Mouse (Mus musculus) left cerebral cortex, adult 9 months (tissue): Measurements from ENCODE around the gene Rims1.

Experiments used
- DNase-seq, 2 experiments: peaks; one replicate each; pipeline ENCODE4 v3.0.0; 2022; ENCODE audit warnings: low spot score in 2 of 2

The Rims1 gene

DNA sequence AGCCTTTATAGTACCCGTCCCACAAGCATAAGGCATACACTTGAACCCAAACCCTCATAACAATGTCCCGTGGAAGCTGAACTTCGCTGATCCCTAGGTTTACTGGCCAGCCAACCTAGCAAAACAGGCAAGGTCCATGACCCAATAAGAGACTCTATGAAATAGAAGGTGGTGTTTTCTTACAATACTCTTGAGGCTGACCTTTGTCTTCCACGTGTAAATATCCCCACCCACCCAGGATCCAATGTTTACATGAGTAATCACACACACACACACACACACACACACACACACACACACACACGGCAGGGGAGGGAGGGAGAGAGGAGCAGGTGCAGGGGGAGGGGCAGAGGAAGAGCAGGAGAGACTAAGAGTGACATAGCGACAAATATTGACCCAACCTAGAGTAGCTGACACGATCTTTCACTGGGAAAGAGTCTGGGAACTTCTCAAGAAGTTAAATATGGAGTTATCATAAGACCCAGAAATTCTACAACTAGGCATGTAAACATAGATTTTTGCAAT lies 217.9 kb downstream of the Rims1 start:
- DNase-seq: no peak

DNA sequence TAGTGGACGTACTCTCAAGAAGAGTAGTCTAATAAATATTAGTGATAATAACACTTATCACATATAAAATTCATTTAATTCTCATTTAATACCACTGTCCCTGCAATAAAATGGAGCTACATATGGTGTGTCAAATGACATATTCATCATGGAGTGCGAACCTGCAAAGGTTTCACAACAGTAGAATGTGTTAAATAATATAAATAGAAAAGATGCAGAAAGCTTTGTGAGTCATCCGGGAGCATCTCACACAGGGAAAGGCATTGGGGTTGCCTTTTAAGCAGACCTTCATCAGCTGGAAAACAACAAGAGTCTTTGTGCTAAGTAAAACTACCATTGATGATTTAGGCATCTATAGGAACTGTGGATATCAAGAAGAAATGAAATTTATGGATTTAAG lies 220.2 kb downstream of the Rims1 start:
- DNase-seq: no peak

GRCm38 (mm10) chr1:22579470-22579869 lies 226.3 kb downstream of the Rims1 start:
- DNase-seq: no peak

GRCm38 (mm10) chr1:22572720-22573119 lies 233.1 kb downstream of the Rims1 start:
- no peak for DNase-seq

DNA sequence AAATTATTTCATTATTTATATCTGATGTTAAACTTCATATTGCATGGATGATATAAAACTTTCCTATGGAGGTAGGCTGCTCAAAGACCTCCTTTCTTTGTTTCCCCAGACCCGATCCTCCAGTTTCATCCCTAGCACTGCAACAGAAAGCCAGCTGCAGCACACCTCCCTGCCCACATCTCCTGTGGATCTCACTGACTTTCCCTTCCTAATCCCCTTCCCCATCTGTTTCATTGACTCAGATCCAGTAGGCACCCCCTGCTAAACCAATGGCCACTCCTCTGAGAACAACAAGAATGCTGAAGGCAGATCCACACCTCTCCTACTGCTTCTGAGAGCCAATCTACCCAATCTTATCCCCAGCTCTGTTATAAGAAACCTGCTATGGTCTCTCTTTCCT lies 259.5 kb downstream of the Rims1 start:
- DNase-seq: no peak

DNA sequence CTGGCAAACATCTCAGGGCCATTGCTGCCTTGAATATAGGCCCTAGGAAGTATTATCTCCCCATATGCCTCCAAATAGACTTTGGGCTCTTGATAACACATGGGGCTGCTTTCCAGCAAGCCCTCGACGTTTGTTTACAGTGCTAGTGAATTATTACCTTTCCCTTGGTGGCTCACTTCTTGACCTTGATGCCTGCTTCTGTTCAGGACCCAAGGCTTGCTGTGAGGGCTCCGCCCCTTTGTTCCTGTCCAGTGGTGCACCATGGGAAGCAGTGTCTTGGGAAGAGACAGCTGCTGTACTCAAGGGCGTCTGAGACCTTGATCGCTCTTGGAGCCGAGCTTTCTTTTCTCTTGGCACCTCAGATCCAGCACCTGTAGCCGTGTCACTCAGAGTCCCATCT lies 267.7 kb downstream of the Rims1 start:
- DNase-seq: no peak

DNA sequence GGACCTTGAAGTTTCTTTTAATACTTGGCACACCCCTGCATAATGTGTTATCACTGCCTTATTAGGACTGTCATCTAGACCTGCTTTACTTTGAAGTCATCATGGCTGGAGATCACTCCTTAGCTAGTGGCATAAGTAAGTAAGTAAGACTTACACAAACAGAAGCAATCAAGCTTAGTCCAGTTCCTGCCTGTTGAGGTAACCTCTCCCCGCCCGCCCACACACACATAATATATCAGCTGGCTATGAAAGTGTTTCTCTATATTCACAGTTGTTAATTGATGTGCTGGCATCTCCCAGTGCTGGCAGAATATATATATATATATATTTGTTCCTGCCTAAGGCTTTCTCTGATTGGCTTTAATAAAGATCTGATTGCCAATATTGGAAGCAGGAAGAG lies 269.0 kb downstream of the Rims1 start:
- DNase-seq: no peak

DNA sequence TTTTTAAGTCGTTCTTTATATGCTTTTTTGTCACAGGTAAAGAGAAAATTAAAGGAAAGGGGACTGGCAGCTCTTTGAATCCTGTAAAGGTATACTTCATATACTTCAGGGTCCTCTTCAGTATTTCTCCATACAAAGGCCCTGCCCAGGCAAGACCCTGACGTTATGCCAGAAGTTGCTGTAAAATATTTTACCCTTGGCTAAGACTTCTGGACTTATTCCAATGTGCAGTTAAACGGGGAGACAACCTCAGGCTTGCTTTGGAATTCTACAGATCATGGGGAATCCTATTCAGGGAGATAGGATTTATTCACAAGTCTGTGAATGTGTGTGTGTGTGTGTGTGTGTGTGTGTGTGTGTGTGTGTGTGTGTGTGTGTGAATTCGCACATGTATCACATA lies 270.7 kb downstream of the Rims1 start:
- DNase-seq: no peak

DNA sequence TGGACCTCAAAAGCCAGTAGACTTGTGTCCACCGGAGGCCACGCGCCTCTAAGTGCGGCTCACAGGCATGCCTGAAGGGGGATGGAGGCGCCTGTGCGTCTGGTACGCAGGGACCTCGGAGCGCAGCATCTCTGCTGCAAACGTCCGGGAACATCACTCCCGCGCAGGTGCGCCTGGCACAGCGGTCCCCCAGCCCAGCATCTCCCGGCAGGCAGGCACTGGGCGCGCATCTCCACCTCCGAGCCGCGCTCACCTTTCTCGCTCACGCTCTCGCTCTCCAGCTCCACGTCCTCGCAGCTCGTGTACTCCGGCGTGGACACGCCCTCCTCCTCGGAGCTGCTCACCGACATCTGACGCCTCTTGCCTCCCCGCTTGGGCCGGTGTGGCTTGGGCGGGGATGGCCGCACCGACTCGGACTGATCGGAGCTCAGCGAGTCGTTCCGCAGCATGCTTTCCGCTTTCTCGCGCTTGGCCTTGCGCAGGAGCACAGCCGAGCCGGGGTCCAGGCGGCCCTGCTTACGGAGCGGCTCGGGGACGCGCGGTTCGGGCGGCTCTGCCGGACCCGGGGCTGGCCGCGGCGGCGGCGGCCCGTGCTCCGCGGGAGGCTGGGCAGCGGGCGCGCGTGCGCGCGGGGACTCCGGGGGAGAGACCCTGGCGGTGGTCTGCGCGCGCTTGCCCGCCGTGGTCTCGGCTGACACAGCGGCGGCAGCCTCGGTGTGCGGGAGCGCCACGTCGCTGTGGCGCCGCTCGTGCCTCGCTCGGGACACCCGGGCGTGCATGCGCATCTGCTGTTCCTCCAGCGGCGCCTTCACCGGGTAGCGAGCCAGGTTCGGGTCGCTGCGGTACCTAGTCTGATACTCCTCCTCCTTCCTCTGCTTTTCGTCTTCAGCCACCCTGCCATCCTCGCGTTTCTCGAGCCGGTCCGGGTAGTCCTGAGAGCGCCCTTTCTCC lies 272.4 kb downstream of the Rims1 start:
- DNase-seq: peak in 1 of 2 experiments; percentile 35

- DNase-seq: no peak
These were observed 290.7 kb downstream of the Rims1 start for GRCm38 (mm10) chr1:22515103-22515502.

DNA sequence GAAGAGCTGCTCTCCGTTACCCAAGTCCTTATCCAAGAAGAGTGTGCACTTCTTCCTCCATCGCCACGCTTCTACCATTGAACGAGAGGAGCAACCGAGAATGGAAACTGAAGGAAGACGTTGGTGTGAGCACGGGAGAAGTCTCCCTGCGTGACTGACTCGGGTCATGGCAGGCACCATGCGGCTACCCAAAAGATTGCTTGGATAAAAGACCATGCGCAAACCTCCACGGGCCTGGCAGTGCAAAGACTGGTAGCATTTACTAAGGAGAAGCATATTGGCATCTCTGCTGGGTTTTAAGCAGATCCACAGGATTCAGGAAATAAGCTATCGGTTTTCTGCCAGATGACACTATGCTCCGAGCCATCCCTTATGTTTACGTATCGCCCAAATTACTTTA lies 293.4 kb downstream of the Rims1 start:
- no peak for DNase-seq

GRCm38 (mm10) chr1:22511614-22512013 lies 294.2 kb downstream of the Rims1 start:
- DNase-seq: no peak

GRCm38 (mm10) chr1:22508735-22509615 lies 296.8 kb downstream of the Rims1 start:
- DNase-seq: no peak

- no peak for DNase-seq
These were observed 318.4 kb downstream of the Rims1 start for GRCm38 (mm10) chr1:22487270-22487864.

GRCm38 (mm10) chr1:22476220-22476619 lies 329.6 kb downstream of the Rims1 start:
- no peak for DNase-seq

GRCm38 (mm10) chr1:22467033-22467432 lies 338.8 kb downstream of the Rims1 start:
- no peak for DNase-seq

- DNase-seq: no peak
These were observed 339.2 kb downstream of the Rims1 start for GRCm38 (mm10) chr1:22466597-22466996.

DNA sequence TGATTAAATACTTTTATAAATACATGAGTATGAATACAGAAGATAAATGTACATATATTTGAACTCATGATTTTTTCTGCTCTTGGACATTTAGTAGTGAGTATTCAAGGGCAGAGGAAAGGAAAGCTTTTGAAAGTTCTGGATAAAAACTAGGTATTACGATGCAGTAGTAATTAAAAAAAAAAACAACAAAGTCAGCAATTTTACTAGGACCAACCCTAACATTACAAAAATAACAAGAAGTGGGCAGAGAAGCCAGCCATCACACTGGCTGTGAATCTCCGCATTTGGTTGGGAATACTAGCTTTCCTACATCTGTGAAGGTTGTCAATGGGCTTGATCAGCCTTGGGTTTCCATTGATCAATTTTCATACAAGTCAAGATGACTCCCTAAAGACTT lies 381.8 kb downstream of the Rims1 start:
- no peak for DNase-seq

- no peak for DNase-seq
These were observed 383.7 kb downstream of the Rims1 start for GRCm38 (mm10) chr1:22422102-22422501.

GRCm38 (mm10) chr1:22410173-22410572 lies 395.6 kb downstream of the Rims1 start:
- DNase-seq: no peak

DNA sequence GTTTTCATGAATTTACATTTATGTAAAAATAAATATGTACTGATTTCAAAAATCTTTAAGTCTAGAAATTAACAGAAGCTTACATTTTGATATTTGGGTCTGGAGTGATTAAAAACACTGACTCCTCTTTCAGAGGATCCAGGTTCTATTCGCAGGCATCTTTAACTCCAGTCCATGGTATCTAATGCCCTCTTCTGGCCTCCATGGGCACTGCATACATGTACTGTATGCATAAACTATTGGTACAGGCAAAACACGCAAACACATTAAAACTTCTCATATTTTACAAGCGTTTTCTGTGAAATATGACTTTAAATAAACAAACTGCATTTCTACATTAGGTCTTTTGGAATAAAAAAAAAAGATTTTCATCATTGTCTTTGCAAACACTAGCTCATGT lies 419.4 kb downstream of the Rims1 start:
- no peak for DNase-seq

DNA sequence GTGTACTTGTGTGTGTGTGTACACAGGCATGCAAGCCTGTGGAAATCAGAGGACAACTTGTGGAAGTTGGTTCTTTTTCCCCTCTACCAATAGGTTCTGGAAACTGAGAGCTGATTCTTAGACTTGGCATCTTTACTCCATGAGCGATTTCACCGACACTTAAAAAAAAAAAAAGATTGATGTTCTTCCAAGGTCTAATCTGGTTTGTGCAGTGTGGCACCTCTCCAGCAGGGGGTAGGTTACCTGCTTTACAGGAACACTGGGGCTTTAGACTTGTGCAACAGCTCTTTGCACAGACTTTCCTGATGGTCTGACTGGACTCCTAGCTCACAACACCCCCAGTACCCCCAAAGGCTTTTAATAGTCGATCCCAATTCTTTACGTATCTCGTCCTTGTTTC lies 428.1 kb downstream of the Rims1 start:
- DNase-seq: no peak
